Mouse (Mus musculus): ENCODE data around the gene Fzd1.
A peak's percentile ranks its signal among the peaks of the same experiment; 100 is the strongest.

Fzd1 gene

GRCm38 (mm10) chr5:4753161-4753560 is 4.7 kb downstream of the Fzd1 start:
- DNase-seq (ENCODE audit: low spot score), result no peak

GRCm38 (mm10) chr5:4742722-4743121 is 15.1 kb downstream of the Fzd1 start:
- DNase-seq (ENCODE audit: low spot score), result no peak

GRCm38 (mm10) chr5:4737013-4737412 is 20.8 kb downstream of the Fzd1 start:
- DNase-seq (ENCODE audit: low spot score), result peak; percentile 21

DNA sequence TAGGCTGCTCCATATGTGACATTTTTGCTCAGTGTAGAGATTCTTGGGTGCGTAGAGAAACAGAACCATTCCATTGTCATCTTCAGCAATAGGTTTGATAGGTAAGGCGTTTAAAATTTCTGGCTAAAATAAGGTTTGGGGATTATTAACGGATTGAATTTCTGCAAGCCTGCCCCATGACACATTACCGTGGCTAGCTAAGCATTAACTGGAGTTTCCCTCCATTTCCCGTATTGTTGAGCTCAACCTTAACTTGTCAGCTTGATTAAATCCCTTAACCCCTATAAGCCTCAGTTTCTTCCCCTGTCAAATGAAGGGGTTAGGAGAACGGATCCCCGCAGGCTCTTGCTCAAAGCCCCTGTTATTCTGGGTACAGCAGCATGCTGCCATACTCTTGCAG is 22.4 kb downstream of the Fzd1 start:
- no peak for DNase-seq (ENCODE audit: low spot score)

- DNase-seq (ENCODE audit: low spot score), result no peak
Measured at GRCm38 (mm10) chr5:4733239-4733638, 24.6 kb downstream of the Fzd1 start.

GRCm38 (mm10) chr5:4732241-4733229 is 25.3 kb downstream of the Fzd1 start:
- DNase-seq (ENCODE audit: low spot score), result peak; percentile 13

- DNase-seq (ENCODE audit: low spot score), result peak; percentile 12
Measured at GRCm38 (mm10) chr5:4731743-4732215, 26.1 kb downstream of the Fzd1 start.

DNA sequence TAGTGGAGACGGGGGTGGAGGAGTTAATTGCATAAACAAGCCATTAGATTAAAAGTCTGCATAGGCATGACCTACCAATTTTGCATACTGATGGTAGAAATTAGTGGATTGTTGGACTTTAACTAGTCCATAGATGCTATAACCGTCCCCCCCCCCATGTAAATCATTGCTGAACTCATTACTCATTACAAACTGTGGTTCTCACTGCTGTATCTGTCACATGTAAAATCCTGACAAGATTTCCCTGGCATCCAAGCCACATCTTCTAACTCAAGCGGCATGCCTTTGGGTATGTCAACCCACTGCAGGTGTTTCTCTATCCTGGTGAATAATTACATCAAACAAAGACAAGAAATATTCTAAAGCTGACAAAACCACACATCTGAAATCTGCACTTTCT is 26.8 kb downstream of the Fzd1 start:
- DNase-seq (ENCODE audit: low spot score), result no peak
